Mouse (Mus musculus) CH12F3 (cell line): Measurements from ENCODE around the gene Pop5.

ENCODE experiments used
- in situ Hi-C: fragments of 300-500 bp; cut with MboI; formaldehyde crosslinking; loops from 2 replicates; pipeline ENCODE4 v1.14.3; 2020; ENCODE audit warnings: low sequenced_read_pairs

The Pop5 gene

DNA sequence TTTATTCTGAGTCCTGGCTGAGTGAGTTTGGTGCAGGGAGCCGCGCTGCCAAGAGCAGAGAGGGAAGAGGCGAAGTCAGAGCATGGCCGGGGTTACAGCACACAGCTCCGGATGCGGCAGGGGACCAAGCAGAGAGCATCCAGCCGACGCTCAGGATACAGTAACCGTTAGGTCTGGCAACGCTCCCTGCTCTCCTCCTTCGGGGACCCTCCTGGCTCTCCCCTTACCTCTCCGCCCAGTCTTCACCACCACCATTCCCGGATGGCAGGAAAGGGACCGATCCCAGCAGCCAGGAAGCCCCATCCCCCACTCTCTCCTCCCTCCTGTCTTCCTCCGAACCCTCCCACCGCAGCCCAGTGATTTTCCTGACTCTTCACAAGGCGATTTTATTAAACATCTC is 20.8 kb upstream of the Pop5 start:
- in situ Hi-C loops, result no loop called here

DNA sequence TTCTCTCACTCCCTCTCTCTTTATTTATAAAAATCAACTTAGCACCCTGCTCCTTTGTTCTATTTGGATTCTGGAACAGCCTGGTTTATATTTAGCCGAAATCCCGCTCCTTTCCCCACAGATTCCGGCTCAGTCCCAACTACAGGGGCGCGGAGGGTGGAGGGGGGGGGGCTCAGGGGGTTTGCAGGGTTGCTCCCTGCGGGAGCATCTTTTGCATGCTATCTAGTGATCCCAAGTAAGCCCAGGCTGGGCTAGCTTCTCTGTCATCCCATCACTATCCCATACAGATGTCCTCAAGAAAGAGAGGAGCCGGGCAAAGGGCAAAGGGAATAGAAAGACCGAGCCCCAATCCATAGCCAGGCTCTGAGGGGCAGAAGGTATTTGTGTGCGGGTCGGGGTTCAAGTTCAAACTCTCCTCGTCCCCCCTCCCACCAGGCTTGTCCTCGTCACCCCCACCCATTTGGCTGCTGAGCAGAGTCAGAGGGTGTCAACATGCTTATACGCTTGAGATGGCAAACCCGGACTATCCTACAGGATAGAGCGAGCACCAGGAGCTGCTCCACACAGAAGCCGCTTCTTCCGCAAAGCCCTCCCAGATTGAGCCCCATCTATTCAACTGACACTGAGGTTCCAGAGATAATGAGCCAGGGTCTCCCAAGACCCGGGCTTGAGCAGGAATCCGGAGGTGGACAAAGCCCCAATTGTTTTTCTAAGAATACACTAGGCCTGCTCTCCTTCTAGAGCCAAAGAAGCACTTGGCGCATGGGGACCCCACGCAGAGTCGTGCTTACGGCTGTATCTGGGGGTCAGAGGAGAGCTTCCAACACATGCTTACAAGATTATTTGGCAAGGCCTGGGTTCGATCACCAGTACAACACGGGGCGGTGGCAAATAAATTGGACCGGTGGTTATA is 20.1 kb upstream of the Pop5 start:
- in situ Hi-C loops, result no loop called here

DNA sequence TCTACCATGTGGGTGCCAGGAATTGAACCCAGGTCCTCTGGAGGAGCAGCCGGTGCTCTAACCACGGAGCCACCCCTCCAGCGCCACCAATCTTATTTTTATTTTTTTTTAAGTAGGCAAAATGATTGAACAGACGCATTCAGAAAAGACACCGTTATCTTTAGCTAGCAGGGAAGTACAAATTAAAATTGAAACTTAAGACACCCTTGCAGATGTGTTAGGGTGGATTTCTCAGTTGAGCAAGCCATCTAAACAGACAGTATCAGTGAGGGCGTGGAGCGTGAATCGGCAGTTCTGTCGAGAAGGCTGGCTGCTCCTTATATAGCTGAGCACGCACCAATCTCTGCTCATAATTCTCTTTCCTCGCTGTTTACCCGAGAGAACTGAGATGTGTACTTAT is 17.6 kb upstream of the Pop5 start:
- in situ Hi-C loops, result no loop called here

DNA sequence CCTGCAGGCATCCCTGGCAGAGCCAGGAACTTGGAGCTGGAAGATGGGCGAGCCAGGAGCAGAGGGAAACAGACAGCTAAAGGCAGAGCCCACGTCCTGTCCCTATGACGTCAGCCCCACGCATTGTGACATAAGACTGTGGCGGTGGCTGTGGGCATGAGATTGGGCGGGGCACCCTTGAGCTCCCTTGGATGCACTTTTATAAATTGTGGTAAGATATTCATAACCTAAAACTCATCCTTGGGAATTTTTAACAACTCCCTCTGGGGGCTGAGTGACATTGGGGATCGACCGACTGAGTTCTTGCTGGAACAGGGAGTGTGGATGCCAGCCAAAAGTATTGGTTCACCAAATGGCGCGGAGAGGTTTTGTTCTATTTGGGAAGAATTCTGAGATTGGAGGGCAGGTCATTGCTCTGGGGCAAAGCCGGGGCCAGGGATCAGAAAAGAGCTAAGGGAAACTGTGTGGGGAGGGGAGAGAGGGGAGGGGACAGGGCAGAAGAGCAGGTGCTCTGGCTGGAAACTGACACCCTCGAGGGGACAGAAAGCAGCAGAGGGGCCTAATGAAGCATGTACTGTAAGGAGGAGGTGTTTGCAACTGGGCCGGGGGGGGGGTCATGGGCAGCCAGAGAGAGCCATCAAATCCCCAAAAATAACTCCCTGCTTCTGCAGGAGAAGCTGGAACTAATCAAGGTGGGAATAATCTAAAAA is 14.6 kb upstream of the Pop5 start:
- in situ Hi-C loops, result no loop called here

DNA sequence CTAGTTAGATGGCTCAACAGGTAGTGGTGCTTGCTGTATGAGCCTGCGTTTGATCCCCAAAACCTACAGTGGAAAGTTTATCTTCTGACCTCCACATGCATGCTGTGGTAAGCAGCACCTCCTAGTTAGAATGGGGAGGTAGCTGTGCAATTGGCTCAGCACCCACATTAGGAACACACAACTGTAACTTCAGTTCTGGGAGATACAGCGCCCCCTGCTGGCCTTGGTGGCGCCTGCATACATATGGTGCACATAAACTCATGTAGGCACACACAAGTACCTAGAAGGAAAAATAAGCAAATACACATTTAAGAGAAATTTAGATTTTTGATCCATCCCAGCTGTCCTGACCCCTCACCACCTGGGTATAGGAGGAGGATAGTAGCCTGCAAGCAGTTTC is 13.2 kb upstream of the Pop5 start:
- in situ Hi-C loops, result no loop called here

DNA sequence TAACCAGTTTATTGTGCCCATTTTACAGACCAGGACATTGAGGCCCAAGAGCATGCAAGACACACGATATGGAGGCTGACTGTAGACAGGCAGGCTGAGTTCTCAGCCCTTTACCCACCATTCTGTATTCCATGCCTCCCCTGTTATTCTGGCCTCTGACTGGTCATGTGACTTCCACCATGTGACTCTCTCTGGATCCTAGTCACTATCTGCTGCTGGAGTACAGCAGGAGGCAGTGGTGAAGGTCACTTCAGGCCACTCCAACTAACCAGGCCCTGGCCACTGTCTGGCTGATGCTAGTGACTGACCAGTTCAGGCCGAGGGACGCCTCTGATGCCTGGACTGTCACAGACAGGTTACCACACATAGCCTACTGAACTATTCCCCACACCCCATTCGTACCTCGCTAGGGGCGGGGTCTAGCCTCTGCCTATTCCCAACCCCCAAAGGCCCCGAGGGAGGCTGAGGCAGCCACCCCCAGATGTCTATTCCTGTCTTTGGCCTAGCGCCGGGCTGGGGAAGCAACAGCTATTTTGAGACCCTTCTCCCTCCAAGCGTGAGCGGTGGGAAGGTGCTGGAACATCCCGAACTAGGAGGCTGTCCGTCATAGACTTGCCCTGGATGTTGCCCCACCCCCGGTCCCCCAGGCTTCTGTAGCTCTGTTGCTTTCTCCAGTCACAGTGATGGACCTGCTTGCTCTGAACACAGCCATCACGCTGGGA is 4.6 kb upstream of the Pop5 start:
- in situ Hi-C loops, result no loop called here

DNA sequence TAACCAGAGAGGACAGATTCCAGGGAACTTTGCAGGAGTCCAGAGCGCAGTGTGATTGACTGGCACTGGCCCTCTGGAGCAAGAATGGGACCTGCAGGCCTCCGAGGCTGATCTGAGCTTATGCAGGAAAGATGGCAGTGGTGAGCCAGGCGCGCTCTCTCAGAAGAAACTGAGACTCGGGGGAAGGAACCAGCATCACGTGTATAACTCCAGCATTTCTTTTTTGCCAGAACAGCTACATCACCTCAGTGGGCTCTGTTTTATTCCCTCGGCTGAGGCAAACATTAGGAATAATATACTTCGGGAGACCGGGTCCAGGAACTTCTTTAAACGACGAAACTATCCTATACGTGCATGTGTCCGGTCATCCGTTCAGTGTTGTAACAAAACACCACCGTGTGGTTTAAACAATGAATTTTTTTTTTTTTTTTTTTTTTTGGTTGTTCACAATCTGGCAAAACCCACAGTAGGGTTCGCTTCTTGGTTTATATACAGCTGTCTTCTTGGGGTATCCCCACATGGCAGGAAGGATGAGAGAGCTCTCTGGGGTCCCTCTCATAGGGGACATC is 4.0 kb upstream of the Pop5 start:
- in situ Hi-C loops, result no loop called here

DNA sequence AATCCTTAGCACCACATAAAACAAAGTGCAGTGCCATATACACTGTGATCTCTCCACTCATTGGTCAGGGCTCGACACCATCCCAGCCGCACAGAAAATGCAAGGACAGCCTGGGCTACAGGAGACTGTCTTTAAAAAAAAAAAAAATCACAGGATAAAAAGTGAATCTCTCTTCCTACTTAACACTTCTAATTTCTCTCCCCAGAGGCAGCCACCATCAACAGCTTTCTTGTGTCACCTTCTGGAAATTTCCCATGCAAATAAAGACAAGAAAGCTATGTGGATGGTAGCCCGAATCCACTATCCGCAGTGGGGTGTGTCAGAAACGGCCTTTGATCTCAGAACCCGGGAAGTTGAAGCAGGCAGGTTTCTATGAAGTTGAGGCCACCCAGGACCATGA is 3.1 kb upstream of the Pop5 start:
- in situ Hi-C loops, result no loop called here

DNA sequence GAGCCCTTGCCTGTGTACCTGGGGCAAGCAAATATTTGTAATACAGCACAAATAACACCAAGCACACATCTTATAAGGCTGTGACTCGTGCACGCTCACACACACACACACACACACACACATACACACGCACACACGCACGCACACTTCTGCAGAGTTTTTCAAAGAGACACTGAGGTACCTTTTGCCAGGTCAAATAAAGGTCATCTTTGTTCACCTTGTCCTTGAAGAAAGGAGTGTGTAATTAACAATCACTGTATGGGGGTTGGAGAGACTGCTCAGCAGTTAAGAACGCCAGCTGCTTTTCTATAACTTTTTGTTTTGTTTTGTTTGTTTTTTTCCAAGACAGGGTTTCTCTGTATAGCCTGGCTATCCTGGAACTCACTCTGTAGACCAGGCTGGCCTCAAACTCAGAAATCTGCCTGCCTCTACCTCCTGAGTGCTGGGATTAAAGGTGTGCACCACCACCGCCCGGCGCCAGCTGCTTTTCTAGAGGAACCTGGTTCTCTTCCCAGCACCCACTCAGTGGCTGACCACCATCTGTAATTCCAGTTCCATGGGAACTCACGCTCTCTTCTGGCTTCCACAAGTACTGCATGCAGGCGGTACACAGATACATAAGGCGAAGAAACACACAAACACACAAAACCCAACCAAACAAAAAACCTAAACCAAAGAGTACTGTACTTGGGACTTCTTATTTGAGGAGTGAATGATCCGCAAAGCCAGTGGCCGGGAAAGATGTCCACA is 2.4 kb upstream of the Pop5 start:
- in situ Hi-C loops, result no loop called here

DNA sequence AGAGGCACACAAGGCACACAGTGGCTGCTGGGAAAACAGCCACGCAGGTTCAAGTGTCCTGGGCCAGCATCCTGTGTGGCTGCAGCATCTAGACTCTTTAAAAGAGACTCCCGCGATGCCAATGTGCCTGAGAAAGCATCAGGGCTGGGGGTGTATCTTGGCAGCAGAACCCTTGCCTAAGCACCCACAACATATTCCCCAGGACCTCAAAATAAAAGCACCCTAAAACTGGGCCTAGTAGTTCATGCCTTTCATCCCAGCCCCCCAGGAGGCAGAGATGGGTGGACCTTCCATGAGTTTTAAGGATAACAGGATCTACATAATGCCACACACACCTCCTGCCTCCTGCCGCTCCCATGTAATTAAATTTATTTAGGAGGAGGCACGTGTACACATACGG is 1.1 kb upstream of the Pop5 start:
- in situ Hi-C loops, result no loop called here

DNA sequence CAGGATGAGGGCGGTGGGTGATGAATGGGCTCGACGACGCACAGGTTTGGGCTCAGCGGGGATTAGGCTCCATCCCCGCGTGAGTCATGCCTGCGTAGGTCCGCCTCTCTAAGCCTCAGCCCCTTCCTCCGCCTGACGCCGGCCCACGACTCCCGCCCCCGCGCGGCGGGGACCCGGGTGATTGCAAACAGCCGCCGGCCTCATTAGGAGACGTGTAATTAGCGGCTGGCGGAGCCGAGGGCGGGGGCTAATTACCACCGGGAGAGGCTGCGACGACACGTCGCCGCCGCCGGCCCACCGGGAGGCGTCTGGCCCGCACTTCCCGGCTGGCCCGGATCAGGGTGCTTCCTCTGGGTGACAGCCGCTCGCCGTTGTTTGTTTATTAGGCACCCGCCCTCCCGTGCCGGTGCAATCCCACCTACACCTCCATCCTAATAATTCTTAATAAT is 289 bp upstream of the Pop5 start:
- in situ Hi-C loops, result no loop called here

DNA sequence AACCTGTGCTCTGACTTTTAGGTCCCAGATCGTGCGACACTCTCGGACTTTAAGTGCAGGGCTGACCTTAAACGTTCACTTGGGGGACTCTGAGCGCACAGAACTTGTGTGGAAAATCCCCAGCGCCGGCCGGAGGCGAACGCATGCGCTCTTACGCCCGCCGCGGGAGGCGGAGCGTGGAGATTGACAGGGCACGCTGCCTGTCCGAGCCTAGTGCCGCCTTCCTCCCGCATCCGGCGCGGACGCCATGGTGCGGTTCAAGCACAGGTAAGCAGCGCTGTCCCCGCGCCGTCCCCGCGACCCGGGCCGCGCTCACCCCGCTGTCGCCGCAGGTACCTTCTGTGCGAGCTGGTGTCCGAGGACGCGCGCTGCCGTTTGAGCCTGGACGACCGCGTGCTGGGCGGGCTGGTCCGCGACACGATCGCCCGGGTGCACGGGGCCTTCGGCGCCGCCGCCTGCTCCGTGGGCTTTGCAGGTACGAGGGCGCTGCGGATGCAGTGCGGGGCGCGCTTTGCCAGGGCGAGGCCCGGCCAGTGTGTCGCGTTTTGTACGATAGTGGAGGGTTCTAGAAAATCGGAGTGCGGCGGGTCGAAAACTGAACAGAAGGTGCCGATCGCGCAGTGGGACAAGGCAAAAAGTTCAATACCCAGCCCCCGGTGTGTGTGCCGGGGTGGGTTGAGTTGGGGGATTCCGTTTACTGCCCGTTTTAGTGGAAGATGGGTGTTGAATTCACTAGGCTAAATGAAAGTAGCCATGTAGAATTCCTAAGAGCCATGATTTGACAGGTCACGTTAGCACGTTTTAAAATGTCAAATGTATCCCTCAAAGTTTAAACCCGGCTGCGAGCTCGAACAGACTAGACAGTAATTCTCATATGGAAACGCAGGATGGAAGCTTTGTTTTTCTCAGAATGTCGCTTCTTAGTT is 2.4 kb downstream of the Pop5 start:
- in situ Hi-C loops, result no loop called here

DNA sequence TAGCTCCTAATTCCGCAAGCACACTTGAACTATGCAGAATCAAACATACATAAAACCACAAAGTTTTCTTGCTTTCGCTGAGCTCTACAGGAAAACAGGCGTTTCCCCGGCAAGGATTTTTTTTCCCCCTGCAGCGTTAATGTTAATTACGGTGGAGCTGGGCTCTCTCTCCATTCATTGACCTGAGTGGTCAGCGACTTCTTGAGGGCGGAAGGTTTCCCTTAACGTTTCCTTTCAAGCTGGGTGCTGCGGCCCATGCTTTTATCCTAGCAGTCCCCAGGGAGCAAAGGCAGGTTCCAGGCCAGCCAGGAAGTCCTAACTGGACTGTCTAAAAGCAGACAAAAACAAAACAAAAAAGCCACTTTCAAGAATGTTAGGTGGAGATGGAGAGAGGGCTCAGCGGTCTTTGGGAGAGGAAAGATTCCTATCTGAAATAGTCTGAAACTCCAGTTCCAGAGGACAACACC is 3.1 kb downstream of the Pop5 start:
- in situ Hi-C loops, result no loop called here

DNA sequence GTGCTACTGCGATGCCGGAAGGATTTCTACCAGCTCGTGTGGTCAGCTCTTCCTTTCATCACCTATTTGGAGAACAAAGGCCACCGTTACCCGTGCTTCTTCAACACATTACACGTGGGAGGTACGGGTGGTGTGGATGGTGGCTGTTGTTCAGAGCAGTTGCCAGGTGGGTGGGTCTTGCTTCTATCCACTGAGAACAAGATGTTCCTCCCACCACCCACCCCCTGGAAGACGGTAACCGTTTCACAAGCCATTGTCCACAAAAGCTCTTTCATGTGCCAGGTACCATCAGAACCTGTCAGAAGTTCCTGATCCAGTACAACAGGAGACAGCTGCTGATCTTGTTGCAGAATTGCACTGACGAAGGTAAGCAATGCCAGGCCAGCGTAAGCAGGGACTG is 4.6 kb downstream of the Pop5 start:
- in situ Hi-C loops, result no loop called here

DNA sequence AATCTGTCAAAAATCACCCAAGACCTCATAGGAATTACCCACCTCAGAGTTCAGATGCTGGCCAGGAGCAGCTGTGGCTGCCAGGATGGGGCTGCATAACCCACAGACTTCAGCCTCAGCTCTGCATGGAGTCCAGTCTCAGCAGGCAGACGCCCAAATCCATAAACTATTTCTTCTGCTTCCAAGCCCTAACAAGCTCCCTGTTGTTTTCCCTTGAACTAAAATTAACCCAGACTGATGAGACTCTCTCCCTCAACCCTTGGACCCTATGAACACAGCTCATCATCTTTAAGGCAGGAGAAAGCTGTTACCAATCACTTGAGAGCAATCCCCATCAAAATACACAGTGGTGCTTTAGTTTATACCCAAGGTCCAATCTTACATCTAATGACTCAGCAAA is 19.8 kb downstream of the Pop5 start:
- in situ Hi-C loops, result no loop called here

DNA sequence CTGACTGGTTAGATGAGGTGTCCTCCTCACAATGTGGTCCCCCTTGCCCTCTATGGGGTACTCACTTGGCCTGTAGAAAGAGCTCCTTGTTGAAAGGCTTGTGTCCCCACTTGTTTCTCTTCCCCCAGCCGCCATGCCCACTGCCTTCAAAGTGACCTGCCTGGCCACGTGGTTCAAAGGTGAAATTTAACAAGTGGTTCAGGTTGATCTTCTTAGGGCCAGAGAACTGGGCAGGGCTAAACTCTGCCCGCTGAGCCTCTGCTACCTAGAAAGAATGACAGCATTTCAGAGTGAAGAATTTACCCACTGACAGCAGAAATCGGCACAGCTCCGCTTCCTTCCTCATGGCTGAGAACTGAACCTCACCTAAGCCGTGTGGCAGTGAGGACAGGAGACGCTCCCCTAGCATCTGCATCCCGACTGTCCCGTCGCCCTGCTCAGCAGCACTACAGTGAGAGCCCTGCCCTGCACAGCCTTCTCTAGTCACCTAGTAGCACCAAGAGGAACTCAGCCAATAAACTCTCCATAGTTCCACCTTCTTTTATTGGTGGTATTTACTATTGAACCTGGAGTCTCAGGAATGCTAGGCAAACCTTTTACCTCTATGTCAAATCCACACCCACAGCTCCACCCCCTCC is 21.4 kb downstream of the Pop5 start:
- in situ Hi-C loops, result no loop called here

DNA sequence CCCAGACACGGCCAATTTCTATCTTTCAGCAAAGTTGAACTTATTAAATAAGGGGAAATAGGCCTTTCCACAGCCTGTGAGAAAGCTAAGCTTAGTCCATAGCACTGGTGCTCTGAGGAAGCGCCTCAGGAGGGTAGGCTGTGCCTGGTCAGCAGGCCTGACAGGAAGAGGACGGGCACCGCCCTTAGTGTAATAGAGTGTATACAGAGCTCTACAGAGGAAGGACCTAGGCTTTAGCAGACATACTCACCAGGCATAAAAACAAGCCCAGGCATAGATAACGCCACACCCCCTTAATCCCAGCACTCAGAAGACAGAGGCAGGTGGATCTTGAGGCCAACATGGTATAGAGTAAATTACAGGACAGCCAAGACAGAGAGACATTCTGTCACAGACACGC is 24.7 kb downstream of the Pop5 start:
- in situ Hi-C loops, result no loop called here

DNA sequence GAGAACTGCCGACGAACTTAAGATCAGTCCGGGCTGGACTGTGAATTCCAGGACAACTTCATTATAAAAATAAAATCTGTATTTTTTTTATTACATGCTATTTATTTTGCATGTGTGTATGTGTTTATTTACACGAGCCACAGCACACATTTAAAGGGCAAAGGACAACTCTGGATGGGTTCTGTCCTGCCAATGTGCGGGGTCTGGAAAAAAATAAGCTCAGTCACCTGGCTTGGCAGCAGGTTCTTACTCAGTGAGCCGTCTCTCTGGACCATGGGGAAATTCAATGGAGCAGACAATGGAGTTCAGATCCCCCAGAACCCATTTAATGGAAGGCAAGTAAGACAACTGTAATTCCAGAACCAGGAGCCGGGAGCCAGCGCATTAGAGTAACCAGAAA is 25.5 kb downstream of the Pop5 start:
- in situ Hi-C loops, result no loop called here

DNA sequence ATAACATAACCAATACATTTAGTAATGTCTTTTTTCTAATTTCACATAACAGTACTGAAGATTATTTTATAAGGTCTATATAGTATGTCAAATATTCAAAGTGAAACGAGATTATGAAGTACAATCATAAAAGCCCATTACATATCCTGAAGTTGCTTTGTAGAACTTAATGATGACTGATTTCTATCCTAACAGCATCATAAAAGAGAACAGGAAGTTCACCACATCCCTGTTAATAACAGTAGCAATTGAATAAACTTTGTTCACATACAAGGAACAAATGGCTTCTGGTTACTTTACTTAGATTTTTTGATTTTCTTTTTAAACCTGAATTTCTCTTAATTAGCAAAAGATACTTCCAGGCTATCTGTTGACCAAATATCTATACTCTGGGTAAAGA is 26.2 kb downstream of the Pop5 start:
- in situ Hi-C loops, result no loop called here
